Mouse (Mus musculus) urinary bladder, adult 2 months (tissue): Measurements from ENCODE around the gene Fgfr1op2. TPM values are rescaled to one million over a fixed set of nuclear protein-coding genes. Genes with fewer than 3 reads are reported as not detected.

Experiments used
- DNase-seq: peaks from one replicate; pipeline ENCODE4 v3.0.0; 2022; ENCODE audit warnings: low spot score
- polyA plus RNA-seq: library from polyadenylated mRNA; depleted of rRNA; stranded (reverse); fragments of >200 nt; gene quantifications from 2 replicates; pipeline ENCODE4 v1.2.3, GENCODE M21; 2012; rRNA removed

The Fgfr1op2 gene
- polyA plus RNA-seq, 1 experiment: 91.5 TPM

- peak; percentile 94 for DNase-seq
Observed at GRCm38 (mm10) chr6:146642276-146643183, 65.5 kb downstream of the Fgfr1op2 start, which contains the start of the genes Med21 and Tm7sf3. Med21 (plus strand) TSS chr6:146642547. Tm7sf3 (minus strand) TSS chr6:146642824.

GRCm38 (mm10) chr6:146643184-146643570, 66.2 kb downstream of the Fgfr1op2 start:
- peak; percentile 28 for DNase-seq

Other genes with a start within 250 kb of the Fgfr1op2 start
- gene Itpr2, start 75.0 kb upstream of the Fgfr1op2 start, polyA plus RNA-seq: 3.9 and 4.9 TPM in 2 replicates
- 48.0 and 54.4 TPM in 2 replicates for gene Ints13, start 632 bp downstream of the Fgfr1op2 start, polyA plus RNA-seq
- 77.1 and 98.5 TPM in 2 replicates for gene Med21, start 65.3 kb downstream of the Fgfr1op2 start, polyA plus RNA-seq
- 19.6 and 29.0 TPM in 2 replicates for gene Tm7sf3, start 65.6 kb downstream of the Fgfr1op2 start, polyA plus RNA-seq
- 14.2 and 15.7 TPM in 2 replicates for gene Stk38l, start 147.8 kb downstream of the Fgfr1op2 start, polyA plus RNA-seq
- gene Arntl2, start 218.9 kb downstream of the Fgfr1op2 start, polyA plus RNA-seq: 28.4 and 28.6 TPM in 2 replicates